Mouse (Mus musculus): ENCODE measurements around the gene Neurl3. TPM values are rescaled to one million over a fixed set of nuclear protein-coding genes. Genes with fewer than 3 reads are reported as not detected.
A peak's percentile ranks its signal among the peaks of the same experiment; 100 is the strongest.

The Neurl3 gene
- 2.4 and 2.6 TPM in 2 replicates for polyA plus RNA-seq (2016; fragmentation: Nextera tagmentation; extraction: Ambion mirVana)

GRCm38 (mm10) chr1:36274455-36274854, at the start of gene Neurl3:
TSS of gene Neurl3 (minus strand) at chr1:36274679.
- peak within 1 kb of the TSS; percentile 49 for H3K4me2 ChIP-seq
- 86% methylated on average over 5 of the region's 5 CpGs for WGBS

DNA sequence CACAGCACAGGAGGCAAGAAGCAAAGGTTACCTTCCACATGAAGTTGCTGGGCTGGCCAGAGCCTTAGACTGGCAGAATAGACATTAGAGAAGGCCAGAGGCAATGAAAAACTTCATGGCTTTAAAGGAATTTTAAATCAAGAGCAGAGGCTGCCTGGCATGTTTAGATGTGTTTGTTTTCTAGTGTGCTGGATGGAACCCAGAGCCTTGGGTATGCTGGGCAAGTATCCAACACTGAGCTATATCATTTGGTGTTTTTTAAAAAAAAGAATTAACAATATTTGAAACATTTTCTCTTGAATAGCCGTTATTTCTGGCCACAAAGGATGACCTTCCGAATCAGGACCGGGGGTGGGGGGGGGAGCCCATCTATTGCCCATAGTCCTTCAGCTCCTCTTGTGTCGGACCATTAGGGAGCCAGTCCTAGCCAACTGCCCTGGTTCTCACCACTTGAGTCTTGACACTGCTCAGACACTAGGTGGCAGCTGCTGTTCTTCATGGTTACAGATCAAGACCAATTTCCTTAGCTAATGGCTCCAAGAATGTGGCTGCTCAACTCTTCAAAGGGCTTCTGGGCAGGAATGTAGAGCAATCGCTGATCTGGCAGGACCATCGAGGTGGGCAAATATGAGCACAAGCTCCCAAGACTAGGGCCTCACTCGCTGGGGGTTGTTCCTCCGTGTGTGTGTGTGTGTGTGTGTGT, 49.4 kb upstream of the Neurl3 start:
- WGBS = 39% methylated on average over 8 of the region's 8 CpGs
- H3K36me3 ChIP-seq = peaks cover 31% of the 10 kb centered on the region
- H3K4me1 ChIP-seq (replicated peaks) = peaks cover 18% of the 10 kb centered on the region
- peak; percentile 40; the same call in 1 of the 2 replicates for ATAC-seq (ENCODE audit: insufficient number of reproducible peaks, low FRiP score)
- H3K4me2 ChIP-seq = no peak overlapping the region
- no peak overlapping the region for H3K4me3 ChIP-seq
- no peaks in the 10 kb centered on the region for H3K27me3 ChIP-seq (replicated peaks)
- no peak overlapping the region; the same call in 1 of the 2 replicates for H3K9ac ChIP-seq
- H3K9me3 ChIP-seq (replicated peaks) = no peaks in the 10 kb centered on the region
- no peak overlapping the region for H3K27ac ChIP-seq (ENCODE audit: poor library complexity, severe bottlenecking)

More at GRCm38 (mm10) chr1:36274455-36274854, at the start of gene Neurl3:
- Histone ChIP-seq H3K27me3 (replicated peaks) (no peaks in the 10 kb centered on the region; the same call in 1 of the 2 replicates), H3K27ac (ENCODE audit: poor library complexity, severe bottlenecking) (peak within 1 kb of the TSS; percentile 61; the same call in 1 of the 2 replicates), H3K4me3 (0 out of 2 replicates have a peak within 1 kb of the TSS, but pooled peaks have one; percentile 1), H3K9ac (0 out of 2 replicates have a peak within 1 kb of the TSS, but pooled peaks have one; percentile 39), H3K9me3 (replicated peaks) (no peaks in the 10 kb centered on the region), H3K36me3 (no peaks in the 10 kb centered on the region), H3K4me1 (replicated peaks) (peaks cover 50% of the 10 kb centered on the region)
- ATAC-seq (ENCODE audit: insufficient number of reproducible peaks, low FRiP score) = no peak

DNA sequence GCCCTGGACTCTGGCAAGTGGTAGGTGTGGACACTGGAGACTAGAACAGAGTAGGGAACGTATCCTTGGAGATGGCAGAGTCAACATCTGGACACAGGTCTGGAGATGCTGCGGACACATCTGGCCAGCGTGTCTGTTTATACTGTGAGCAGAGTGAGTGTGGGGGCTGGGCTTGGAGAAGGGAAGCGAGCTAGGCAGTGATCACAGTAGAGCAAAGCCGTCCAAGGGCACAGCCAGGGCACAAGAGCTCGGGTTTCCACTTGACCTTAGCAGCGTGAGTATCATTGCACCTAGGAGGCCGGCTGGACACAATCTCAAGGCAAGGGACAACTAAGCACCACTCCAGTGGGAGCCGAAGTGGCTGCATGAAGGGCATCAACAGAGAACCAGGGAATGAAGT, 48.6 kb upstream of the Neurl3 start:
- no peak overlapping the region for H3K4me3 ChIP-seq
- H3K4me2 ChIP-seq = no peak overlapping the region
- peaks cover 40% of the 10 kb centered on the region for H3K36me3 ChIP-seq
- H3K9ac ChIP-seq = no peak overlapping the region
- WGBS = 52% methylated on average over 9 of the region's 9 CpGs
- H3K4me1 ChIP-seq (replicated peaks) = peaks cover 15% of the 10 kb centered on the region
- H3K27ac ChIP-seq (ENCODE audit: poor library complexity, severe bottlenecking) = no peak overlapping the region
- H3K9me3 ChIP-seq (replicated peaks) = no peaks in the 10 kb centered on the region
- no peak for ATAC-seq (ENCODE audit: insufficient number of reproducible peaks, low FRiP score)
- no peaks in the 10 kb centered on the region for H3K27me3 ChIP-seq (replicated peaks)

DNA sequence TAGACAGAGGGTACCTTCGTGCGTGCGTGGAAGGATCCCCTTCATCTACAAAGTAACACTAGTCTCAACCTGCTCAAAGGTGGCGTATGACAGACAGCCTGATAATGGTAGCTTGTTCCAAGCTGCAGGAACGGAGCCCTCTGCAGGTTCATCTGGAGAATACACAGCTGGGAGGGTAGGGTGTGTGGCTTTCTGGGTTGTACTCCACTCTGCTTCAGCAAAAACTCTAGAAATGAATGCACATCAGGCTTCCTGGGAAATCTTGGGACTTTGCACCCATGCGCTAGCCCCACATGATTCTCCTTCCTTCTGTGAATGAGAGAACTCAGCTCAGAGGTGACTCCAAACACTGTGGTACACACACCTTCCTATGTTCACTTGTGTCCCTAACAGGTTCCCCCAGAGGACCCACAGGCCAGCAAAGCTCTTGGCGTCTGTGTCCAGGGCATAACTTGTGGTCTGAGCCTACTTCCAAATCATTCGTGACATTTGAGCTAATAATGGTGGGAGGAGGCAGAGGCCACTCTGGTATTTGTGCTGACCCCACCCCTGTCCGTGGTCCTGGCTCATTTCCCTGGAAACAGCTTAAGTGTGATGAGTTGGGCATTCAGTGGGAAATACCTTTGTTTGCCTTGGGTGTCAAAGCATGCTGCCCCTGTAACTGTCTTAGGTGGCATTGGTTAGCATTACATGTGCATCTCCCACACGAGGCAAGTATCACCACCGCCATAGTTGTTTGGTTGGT, 47.5 kb upstream of the Neurl3 start:
- Histone ChIP-seq H3K4me1 (replicated peaks) (peaks cover 15% of the 10 kb centered on the region), H3K9ac (no peak overlapping the region), H3K27me3 (replicated peaks) (no peaks in the 10 kb centered on the region; the same call in 1 of the 2 replicates), H3K4me2 (no peak overlapping the region), H3K27ac (ENCODE audit: poor library complexity, severe bottlenecking) (no peak overlapping the region), H3K9me3 (replicated peaks) (no peaks in the 10 kb centered on the region), H3K36me3 (peaks cover 50% of the 10 kb centered on the region), H3K4me3 (no peak overlapping the region)
- ATAC-seq (ENCODE audit: insufficient number of reproducible peaks, low FRiP score) = no peak
- WGBS = 66% methylated on average over 11 of the region's 11 CpGs

DNA sequence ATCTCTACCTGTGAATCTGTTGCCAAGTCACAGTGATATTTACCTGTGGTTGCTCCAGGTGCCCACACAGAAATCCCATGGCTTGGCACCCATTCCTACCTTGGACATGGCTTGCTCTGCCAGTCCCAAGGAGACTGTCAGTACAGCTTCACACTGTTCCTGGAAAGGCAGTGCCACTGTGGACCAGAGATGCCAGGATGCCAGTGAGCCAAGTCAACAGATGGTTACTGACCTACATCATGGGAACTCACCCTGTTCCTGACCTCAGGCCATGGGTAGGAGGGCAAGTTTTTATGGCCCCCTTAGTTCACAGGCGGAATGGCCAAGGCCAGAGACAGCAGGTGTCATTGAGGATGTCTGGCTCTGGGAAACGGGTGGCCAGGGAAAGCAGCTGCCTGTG, 46.7 kb upstream of the Neurl3 start:
- H3K4me1 ChIP-seq (replicated peaks) = peaks cover 15% of the 10 kb centered on the region
- H3K27me3 ChIP-seq (replicated peaks) = no peaks in the 10 kb centered on the region; the same call in 1 of the 2 replicates
- H3K4me3 ChIP-seq = no peak overlapping the region
- WGBS = 58% methylated on average over 2 of the region's 2 CpGs
- no peak for ATAC-seq (ENCODE audit: insufficient number of reproducible peaks, low FRiP score)
- H3K27ac ChIP-seq (ENCODE audit: poor library complexity, severe bottlenecking) = no peak overlapping the region
- H3K9me3 ChIP-seq (replicated peaks) = no peaks in the 10 kb centered on the region
- H3K9ac ChIP-seq = no peak overlapping the region
- H3K36me3 ChIP-seq = peaks cover 58% of the 10 kb centered on the region
- no peak overlapping the region for H3K4me2 ChIP-seq

DNA sequence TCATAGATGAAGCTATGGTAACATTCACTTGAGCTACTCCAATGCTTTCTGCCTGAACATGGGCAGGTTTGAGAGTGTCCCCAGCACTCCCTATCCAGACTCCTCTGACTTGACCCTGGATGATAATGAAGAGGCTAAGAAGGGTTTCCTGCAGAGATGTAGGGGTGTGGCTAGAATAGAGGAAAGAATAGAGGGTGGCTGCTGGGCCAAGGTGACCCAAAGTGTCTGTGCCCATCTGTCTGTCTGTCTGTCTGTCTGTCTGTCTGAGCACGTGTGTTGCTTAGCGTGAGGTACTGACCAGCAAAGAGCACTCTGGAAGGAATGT, 41.3 kb upstream of the Neurl3 start:
- H3K27me3 ChIP-seq (replicated peaks) = no peaks in the 10 kb centered on the region; the same call in 1 of the 2 replicates
- H3K9ac ChIP-seq = no peak overlapping the region
- no peak overlapping the region for H3K4me2 ChIP-seq
- WGBS = 93% methylated on average over 2 of the region's 2 CpGs
- no peaks in the 10 kb centered on the region for H3K4me1 ChIP-seq (replicated peaks)
- ATAC-seq (ENCODE audit: insufficient number of reproducible peaks, low FRiP score) = no peak
- H3K4me3 ChIP-seq = no peak overlapping the region
- no peak overlapping the region for H3K27ac ChIP-seq (ENCODE audit: poor library complexity, severe bottlenecking)
- no peaks in the 10 kb centered on the region for H3K9me3 ChIP-seq (replicated peaks)
- H3K36me3 ChIP-seq = peaks cover 53% of the 10 kb centered on the region

- no peaks in the 10 kb centered on the region for H3K9me3 ChIP-seq (replicated peaks)
- H3K9ac ChIP-seq = no peak overlapping the region
- no peak overlapping the region for H3K27ac ChIP-seq (ENCODE audit: poor library complexity, severe bottlenecking)
- H3K27me3 ChIP-seq (replicated peaks) = no peaks in the 10 kb centered on the region; the same call in 1 of the 2 replicates
- 77% methylated on average over 11 of the region's 11 CpGs for WGBS
- no peak overlapping the region for H3K4me3 ChIP-seq
- no peak for ATAC-seq (ENCODE audit: insufficient number of reproducible peaks, low FRiP score)
- no peaks in the 10 kb centered on the region for H3K4me1 ChIP-seq (replicated peaks)
- H3K4me2 ChIP-seq = no peak overlapping the region
- H3K36me3 ChIP-seq = peaks cover 47% of the 10 kb centered on the region
Observed at GRCm38 (mm10) chr1:36314959-36315775, 40.7 kb upstream of the Neurl3 start.

DNA sequence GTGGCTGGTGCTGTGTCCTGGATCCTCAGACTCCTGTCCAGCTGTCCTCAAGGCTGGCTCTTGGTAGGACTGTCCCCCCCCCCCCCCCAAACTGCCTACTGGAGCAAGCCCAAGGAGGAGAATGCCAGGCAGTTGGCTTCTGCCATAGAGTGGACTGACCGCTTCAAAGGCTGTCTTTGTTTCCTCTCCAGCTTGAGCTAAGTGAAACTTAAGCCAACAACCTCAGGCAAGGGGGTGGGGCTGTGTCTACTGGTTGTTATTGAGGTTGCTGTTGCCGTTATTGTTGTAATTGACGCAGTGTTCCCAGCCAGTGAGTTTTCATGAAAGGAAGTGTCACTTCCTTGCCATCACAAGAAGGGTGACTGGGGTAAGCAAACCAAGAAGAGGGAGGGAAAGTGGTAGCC, 35.0 kb upstream of the Neurl3 start:
- Histone ChIP-seq H3K36me3 (0 out of 2 replicates have a peak, but pooled peaks cover 2% of the 10 kb centered on the region), H3K27me3 (replicated peaks) (peaks cover 6% of the 10 kb centered on the region; the same call in 1 of the 2 replicates), H3K9me3 (replicated peaks) (no peaks in the 10 kb centered on the region), H3K4me2 (peak overlapping the region; percentile 89), H3K27ac (ENCODE audit: poor library complexity, severe bottlenecking) (no peak overlapping the region), H3K9ac (0 out of 2 replicates have a peak overlapping the region, but pooled peaks have one; percentile 83), H3K4me1 (replicated peaks) (peaks cover 28% of the 10 kb centered on the region), H3K4me3 (peak overlapping the region; percentile 78)
- ATAC-seq (ENCODE audit: insufficient number of reproducible peaks, low FRiP score) = no peak
- WGBS = 38% methylated on average over 3 of the region's 3 CpGs

DNA sequence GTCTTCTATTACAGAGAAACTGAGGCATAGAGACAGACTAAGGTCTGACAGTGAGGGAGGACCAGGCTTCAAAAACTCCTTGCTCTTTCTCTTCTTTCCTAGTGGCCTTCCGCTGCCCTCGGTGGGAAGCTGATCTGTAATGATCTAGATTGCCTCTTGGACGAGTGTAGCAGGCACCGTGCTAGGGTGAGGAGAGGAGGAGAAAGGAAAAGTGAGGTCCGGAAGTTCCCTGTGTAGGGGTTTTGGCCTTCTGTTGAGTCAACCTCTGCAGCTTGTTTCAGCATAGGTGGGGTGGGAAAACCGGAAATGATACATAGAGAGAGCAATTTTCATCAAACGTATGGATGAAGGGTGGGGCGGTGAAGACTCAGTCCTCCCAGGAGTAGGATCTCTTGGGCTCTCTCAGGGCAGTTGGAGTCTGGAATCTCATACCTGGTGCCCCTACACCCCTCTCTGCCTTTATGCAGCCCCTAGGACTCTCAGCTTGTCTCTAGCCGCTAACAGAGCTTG, 34.5 kb upstream of the Neurl3 start:
- Histone ChIP-seq H3K4me1 (replicated peaks) (peaks cover 33% of the 10 kb centered on the region), H3K9me3 (replicated peaks) (no peaks in the 10 kb centered on the region), H3K27ac (ENCODE audit: poor library complexity, severe bottlenecking) (no peak overlapping the region; the same call in 1 of the 2 replicates), H3K4me3 (peak overlapping the region; percentile 78), H3K36me3 (0 out of 2 replicates have a peak, but pooled peaks cover 2% of the 10 kb centered on the region), H3K9ac (peak overlapping the region; percentile 83), H3K27me3 (replicated peaks) (peaks cover 6% of the 10 kb centered on the region; the same call in 1 of the 2 replicates), H3K4me2 (peak overlapping the region; percentile 89)
- 60% methylated on average over 9 of the region's 9 CpGs for WGBS
- no peak for ATAC-seq (ENCODE audit: insufficient number of reproducible peaks, low FRiP score)

- H3K36me3 ChIP-seq = 0 out of 2 replicates have a peak, but pooled peaks cover 2% of the 10 kb centered on the region
- peak overlapping the region; percentile 89 for H3K4me2 ChIP-seq
- H3K27ac ChIP-seq (ENCODE audit: poor library complexity, severe bottlenecking) = 0 out of 2 replicates have a peak overlapping the region, but pooled peaks have one; percentile 85
- ATAC-seq (ENCODE audit: insufficient number of reproducible peaks, low FRiP score) = no peak
- H3K9ac ChIP-seq = peak overlapping the region; percentile 83
- H3K9me3 ChIP-seq (replicated peaks) = no peaks in the 10 kb centered on the region
- WGBS = 10% methylated on average over 12 of the region's 12 CpGs
- H3K27me3 ChIP-seq (replicated peaks) = peaks cover 6% of the 10 kb centered on the region; the same call in 1 of the 2 replicates
- H3K4me3 ChIP-seq = peak overlapping the region; percentile 78
- peaks cover 33% of the 10 kb centered on the region for H3K4me1 ChIP-seq (replicated peaks)
Observed at GRCm38 (mm10) chr1:36308451-36308901, 34.0 kb upstream of the Neurl3 start.
